23 mouse cellular contexts compared by ENCODE assay signal in the genomic region with DNA sequence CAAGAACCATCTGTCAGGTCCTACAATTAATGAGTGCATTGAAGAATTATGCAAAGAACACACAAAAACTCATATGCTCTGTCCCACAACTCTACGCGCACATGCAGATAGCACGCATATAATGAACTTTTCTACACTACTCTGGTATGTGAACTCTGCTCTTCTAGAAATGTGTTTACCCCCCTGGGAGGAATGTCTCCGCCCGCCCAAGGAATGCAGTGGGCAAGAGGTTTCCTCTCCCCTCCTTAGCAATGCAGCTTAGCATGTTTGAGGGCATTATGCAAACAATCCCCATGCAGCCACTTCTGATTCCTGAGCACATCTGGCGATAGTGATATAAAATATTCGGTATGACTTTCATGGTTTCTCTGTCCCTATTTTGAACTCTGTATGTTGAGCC. TPM values are rescaled to one million over a fixed set of nuclear protein-coding genes. Genes with fewer than 3 reads are reported as not detected.
DNase-seq lines count a peak whose midpoint lies in the region; ATAC-seq and TF ChIP-seq lines count a peak whose summit lies in the region.
"Had no signal": no experiment of that assay in that cellular context is flagged by ENCODE, and none has a peak within 500 bp of the region (broad histone marks: within the 10 kb centered on the region; RNA-seq: fewer than 3 reads in every experiment).

No protein-coding gene starts in this region.

- WGBS in kidney, embryonic 16.5 days = 77% methylated on average over 7 of the region's 7 CpGs
- 52% methylated on average over 7 of the region's 7 CpGs for WGBS in lung, embryonic 15.5 days
- WGBS in stomach, embryonic 15.5 days = 65% methylated on average over 7 of the region's 7 CpGs

- POLR2A ChIA-PET in Patski (lab: Charles Lee) = interaction anchor here (0.6 kb wide), 1 partner anchor 10 kb away, joined by 4 read pairs; no protein-coding TSS in a partner anchor

- DNase-seq in kidney, postnatal 10 days = no peak
- DNase-seq in Patski (ENCODE audit: low read depth, low spot score) = no peak
- DNase-seq in layer of hippocampus, adult 9-11 months = no peak
- DNase-seq in cerebellum, adult 9-11 months = no peak
- DNase-seq: adrenal gland, postnatal 25 days; cerebellum, adult 18-20 months; cerebellum, postnatal 36 days; gastrocnemius, postnatal 25 days; heart, postnatal 4 days; kidney, adult 11 months; liver, embryonic 13.5 days; thymus, adult 2 months had no signal

- no peak overlapping the region for H3K4me2 ChIP-seq in kidney, embryonic 16.5 days (replicated peaks; ENCODE audit: low read depth, low read length)
- no peak overlapping the region for H3K4me2 ChIP-seq in lung, embryonic 15.5 days
- no peak overlapping the region for H3K4me2 ChIP-seq in stomach, embryonic 15.5 days
- H3K4me2 ChIP-seq: heart, embryonic 15.5 days; hindbrain, embryonic 15.5 days; limb, embryonic 12.5 days; liver, embryonic 13.5 days; midbrain, embryonic 13.5 days; neural tube, embryonic 12.5 days had no signal

- no peaks in the 10 kb centered on the region for H3K9me3 ChIP-seq in kidney, embryonic 16.5 days (ENCODE audit: low read length)
- H3K9me3 ChIP-seq in lung, embryonic 15.5 days = no peaks in the 10 kb centered on the region
- H3K9me3 ChIP-seq in stomach, embryonic 15.5 days = no peaks in the 10 kb centered on the region
- H3K9me3 ChIP-seq: heart, embryonic 15.5 days; hindbrain, embryonic 15.5 days; limb, embryonic 12.5 days; liver, embryonic 13.5 days; midbrain, embryonic 13.5 days; neural tube, embryonic 12.5 days had no signal

- H3K9ac ChIP-seq in kidney, embryonic 16.5 days (replicated peaks; ENCODE audit: low read length) = no peak overlapping the region
- H3K9ac ChIP-seq in lung, embryonic 15.5 days = no peak overlapping the region
- H3K9ac ChIP-seq in stomach, embryonic 15.5 days = no peak overlapping the region
- H3K9ac ChIP-seq: heart, embryonic 15.5 days; hindbrain, embryonic 15.5 days; limb, embryonic 12.5 days; liver, embryonic 13.5 days; midbrain, embryonic 13.5 days; neural tube, embryonic 12.5 days had no signal

- H3K36me3 ChIP-seq in kidney, embryonic 16.5 days (ENCODE audit: insufficient read depth, low read length) = no peaks in the 10 kb centered on the region
- H3K36me3 ChIP-seq in lung, embryonic 15.5 days = no peaks in the 10 kb centered on the region
- no peaks in the 10 kb centered on the region for H3K36me3 ChIP-seq in stomach, embryonic 15.5 days
- H3K36me3 ChIP-seq: heart, embryonic 15.5 days; hindbrain, embryonic 15.5 days; limb, embryonic 12.5 days; liver, embryonic 13.5 days; midbrain, embryonic 13.5 days; neural tube, embryonic 12.5 days had no signal

- TF ChIP-seq CTCF in Patski (IDR thresholded peaks at IDR 0.05) = no peak

- peaks cover 5% of the 10 kb centered on the region; the same call in 1 of the 2 replicates for H3K4me1 ChIP-seq in kidney, embryonic 16.5 days (ENCODE audit: insufficient read depth, low read length)
- peaks cover 37% of the 10 kb centered on the region for H3K4me1 ChIP-seq in lung, embryonic 15.5 days
- peaks cover 4% of the 10 kb centered on the region; the same call in 1 of the 2 replicates for H3K4me1 ChIP-seq in stomach, embryonic 15.5 days
- H3K4me1 ChIP-seq: limb, embryonic 12.5 days; liver, embryonic 13.5 days had no signal

- no peak overlapping the region for H3K4me3 ChIP-seq in kidney, embryonic 16.5 days (ENCODE audit: low read length)
- no peak overlapping the region for H3K4me3 ChIP-seq in lung, embryonic 15.5 days
- no peak overlapping the region for H3K4me3 ChIP-seq in stomach, embryonic 15.5 days (replicated peaks)
- H3K4me3 ChIP-seq: heart, embryonic 15.5 days; hindbrain, embryonic 15.5 days; limb, embryonic 12.5 days; liver, embryonic 13.5 days; midbrain, embryonic 13.5 days; neural tube, embryonic 12.5 days had no signal

- no peaks in the 10 kb centered on the region for H3K27me3 ChIP-seq in kidney, embryonic 16.5 days (ENCODE audit: insufficient read depth, low read length)
- H3K27me3 ChIP-seq in Patski = no peaks in the 10 kb centered on the region
- H3K27me3 ChIP-seq in lung, embryonic 15.5 days = no peaks in the 10 kb centered on the region
- H3K27me3 ChIP-seq in stomach, embryonic 15.5 days (replicated peaks) = no peaks in the 10 kb centered on the region
- H3K27me3 ChIP-seq: heart, embryonic 15.5 days; hindbrain, embryonic 15.5 days; limb, embryonic 12.5 days; liver, embryonic 13.5 days; midbrain, embryonic 13.5 days; neural tube, embryonic 12.5 days had no signal

- in situ Hi-C loops in Patski (cut with MboI; ENCODE audit: low pct_unique_long_range_greater_than_20kb) = no loop called here

- CTCF ChIA-PET in Patski (lab: Charles Lee) = interaction anchor here (1.1 to 1.9 kb wide), 2 partner anchors 9 to 12 kb away, joined by 4 to 5 read pairs; no protein-coding TSS in a partner anchor

- ATAC-seq in kidney, embryonic 16.5 days (ENCODE audit: low FRiP score, low TSS enrichment) = 0 out of 2 replicates have a peak, but pooled peaks have one; percentile 54
- ATAC-seq in Patski = peak; percentile 82
- peak; percentile 56; the same call in 1 of the 2 replicates for ATAC-seq in lung, embryonic 15.5 days (ENCODE audit: borderline replicate concordance, extremely low read depth, low FRiP score, low TSS enrichment)
- ATAC-seq in stomach, embryonic 15.5 days (ENCODE audit: insufficient read depth, low FRiP score, low read depth) = peak; percentile 56; the same call in 1 of the 2 replicates
- no peak for ATAC-seq in erythroid progenitor cell, adult 5-6 weeks (replicated peaks; ENCODE audit: low FRiP score, poor library complexity, severe bottlenecking)
- ATAC-seq: forebrain, embryonic 16.5 days; midbrain, embryonic 13.5 days had no signal

- no peak overlapping the region for H3K27ac ChIP-seq in kidney, embryonic 16.5 days (ENCODE audit: low read length)
- H3K27ac ChIP-seq in lung, embryonic 15.5 days = peak overlapping the region; percentile 69
- H3K27ac ChIP-seq in stomach, embryonic 15.5 days = no peak overlapping the region
- H3K27ac ChIP-seq: hindbrain, embryonic 15.5 days; kidney, postnatal 0 days; limb, embryonic 12.5 days; liver, embryonic 13.5 days; midbrain, embryonic 13.5 days; neural tube, embryonic 12.5 days had no signal

RNA-seq across cellular contexts. Expression of a gene that starts 59.0 kb away (rescaled TPM):
- polyA plus RNA-seq in kidney, embryonic 16.5 days (2015; fragmentation: Nextera tagmentation; extraction: Ambion mirVana) = 33.8 and 35.9 TPM in 2 replicates
- 108 TPM for polyA plus RNA-seq in Patski (2021)
- polyA plus RNA-seq in lung, embryonic 15.5 days (2015; fragmentation: Nextera tagmentation; extraction: Ambion mirVana) = 51.4 and 53.1 TPM in 2 replicates
- polyA plus RNA-seq in stomach, embryonic 15.5 days (2015; fragmentation: Nextera tagmentation; extraction: Ambion mirVana) = 30.8 and 32.6 TPM in 2 replicates
- total RNA-seq in erythroid progenitor cell, adult 5-6 weeks (2015; ENCODE audit: low replicate concordance) = 9.4 and 10.5 TPM in 2 replicates
- 5.3 and 5.6 TPM in 2 replicates for total RNA-seq in erythroid progenitor cell, adult 5-6 weeks (2017; ENCODE audit: low replicate concordance)
